Comparison of ENCODE assay signal across 10 mouse cellular contexts in the genomic region with DNA sequence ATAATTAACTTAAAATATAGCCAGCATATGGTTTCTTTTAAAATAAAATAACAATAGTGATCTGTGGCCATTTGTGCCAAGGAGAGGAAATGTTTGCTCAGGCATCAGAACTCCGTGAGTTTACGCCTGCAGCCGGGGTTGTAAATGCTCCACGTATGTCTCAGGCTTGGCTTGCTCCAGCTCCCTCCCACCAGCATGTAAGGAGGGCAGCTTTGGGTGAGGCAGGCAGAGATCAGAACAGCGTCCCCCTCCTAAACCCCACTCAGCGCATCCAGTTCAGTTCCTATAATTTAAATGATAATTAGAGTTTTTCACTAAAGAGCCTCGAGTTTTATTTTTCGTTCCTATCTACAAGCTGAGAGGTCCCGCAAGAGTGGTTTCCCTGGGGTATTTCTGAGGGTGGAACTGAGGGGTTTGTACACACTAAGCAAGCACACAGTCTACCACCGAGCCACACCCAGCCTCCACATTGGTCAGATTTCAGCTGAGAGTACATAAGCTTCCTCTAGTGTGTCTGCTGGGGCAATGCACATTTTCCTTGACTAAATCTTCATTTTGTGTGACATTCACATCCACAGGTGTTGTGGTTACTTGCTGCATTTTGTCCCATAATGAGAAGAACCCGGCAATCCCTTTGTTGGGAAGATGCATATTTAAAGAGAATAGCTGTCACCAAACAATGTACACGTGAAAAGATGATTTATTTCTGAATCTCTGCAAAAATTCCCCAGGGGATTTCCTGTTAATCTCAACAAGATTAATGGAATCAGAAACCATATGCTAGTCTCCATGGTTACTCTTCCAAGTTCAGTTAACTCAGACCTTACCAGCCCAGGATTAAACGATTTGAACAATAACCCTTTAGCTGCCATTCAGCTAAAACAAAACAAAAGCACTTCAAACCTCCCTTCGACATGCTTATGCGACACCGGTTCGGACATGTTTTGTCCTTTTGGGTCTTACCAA.
DNase-seq lines count a peak whose midpoint lies in the region; ATAC-seq and TF ChIP-seq lines count a peak whose summit lies in the region.
"Had no signal": no experiment of that assay in that cellular context is flagged by ENCODE, and none has a peak within 500 bp of the region (broad histone marks: within the 10 kb centered on the region; RNA-seq: fewer than 3 reads in every experiment).

No protein-coding gene starts in this region.

- H3K9me3 ChIP-seq in forebrain, embryonic 13.5 days (replicated peaks), result no peaks in the 10 kb centered on the region
- no peaks in the 10 kb centered on the region for H3K9me3 ChIP-seq in hindbrain, embryonic 16.5 days (ENCODE audit: control insufficient read depth, low read length)
- H3K9me3 ChIP-seq in midbrain, postnatal 0 days (ENCODE audit: low read length), result no peaks in the 10 kb centered on the region
- no peaks in the 10 kb centered on the region for H3K9me3 ChIP-seq in stomach, postnatal 0 days (ENCODE audit: control insufficient read depth, low read length)

- peak overlapping the region; percentile 57; the same call in 1 of the 2 replicates for H3K27ac ChIP-seq in forebrain, embryonic 13.5 days
- H3K27ac ChIP-seq in hindbrain, embryonic 16.5 days (ENCODE audit: low read depth, low read length), result peak overlapping the region; percentile 57
- peak overlapping the region; percentile 73 for H3K27ac ChIP-seq in midbrain, postnatal 0 days (ENCODE audit: low read depth, low read length)
- no peak overlapping the region for H3K27ac ChIP-seq in stomach, postnatal 0 days (replicated peaks)

- TF ChIP-seq EP300 in stomach, postnatal 0 days (optimal IDR thresholded peaks at IDR 0.05), result no peak

- H3K4me1 ChIP-seq in forebrain, embryonic 13.5 days, result peaks cover 14% of the 10 kb centered on the region
- H3K4me1 ChIP-seq in hindbrain, embryonic 16.5 days (ENCODE audit: control insufficient read depth, insufficient read depth, low read depth, low read length), result peaks cover 19% of the 10 kb centered on the region
- no peaks in the 10 kb centered on the region for H3K4me1 ChIP-seq in midbrain, postnatal 0 days (ENCODE audit: insufficient read depth, low read length)
- no peaks in the 10 kb centered on the region for H3K4me1 ChIP-seq in stomach, postnatal 0 days (replicated peaks; ENCODE audit: control insufficient read depth, insufficient read depth)

- no peak overlapping the region for H3K9ac ChIP-seq in forebrain, embryonic 13.5 days
- H3K9ac ChIP-seq in hindbrain, embryonic 16.5 days (ENCODE audit: low read depth, low read length), result no peak overlapping the region
- 0 out of 2 replicates have a peak overlapping the region, but pooled peaks have one; percentile 13 for H3K9ac ChIP-seq in midbrain, postnatal 0 days (replicated peaks; ENCODE audit: low read length, poor library complexity, severe bottlenecking)
- no peak overlapping the region for H3K9ac ChIP-seq in stomach, postnatal 0 days (ENCODE audit: low read length)

- no peaks in the 10 kb centered on the region for H3K36me3 ChIP-seq in forebrain, embryonic 13.5 days (ENCODE audit: poor library complexity, severe bottlenecking)
- no peaks in the 10 kb centered on the region for H3K36me3 ChIP-seq in hindbrain, embryonic 16.5 days (ENCODE audit: control insufficient read depth, insufficient read depth, low read length)
- H3K36me3 ChIP-seq in midbrain, postnatal 0 days (ENCODE audit: insufficient read depth, low read length), result no peaks in the 10 kb centered on the region
- H3K36me3 ChIP-seq in stomach, postnatal 0 days (ENCODE audit: control insufficient read depth, insufficient read depth, low read length), result no peaks in the 10 kb centered on the region

- WGBS in forebrain, embryonic 13.5 days, result 42% methylated on average over 17 of the region's 17 CpGs
- WGBS in hindbrain, embryonic 16.5 days, result 30% methylated on average over 17 of the region's 17 CpGs
- WGBS in midbrain, postnatal 0 days, result 16% methylated on average over 17 of the region's 17 CpGs
- WGBS in stomach, postnatal 0 days, result 39% methylated on average over 17 of the region's 17 CpGs

- H3K4me2 ChIP-seq in forebrain, embryonic 13.5 days, result no peak overlapping the region; the same call in 1 of the 2 replicates
- peak overlapping the region; percentile 11 for H3K4me2 ChIP-seq in hindbrain, embryonic 16.5 days (ENCODE audit: low read length)
- H3K4me2 ChIP-seq in midbrain, postnatal 0 days (ENCODE audit: low read depth, low read length, poor library complexity, severe bottlenecking), result peak overlapping the region; percentile 36
- no peak overlapping the region for H3K4me2 ChIP-seq in stomach, postnatal 0 days (replicated peaks; ENCODE audit: low read depth)

- H3K4me3 ChIP-seq in forebrain, embryonic 13.5 days, result no peak overlapping the region
- H3K4me3 ChIP-seq in hindbrain, embryonic 16.5 days (ENCODE audit: low read length), result no peak overlapping the region
- H3K4me3 ChIP-seq in midbrain, postnatal 0 days (ENCODE audit: low read depth, low read length), result no peak overlapping the region
- no peak overlapping the region for H3K4me3 ChIP-seq in stomach, postnatal 0 days (ENCODE audit: low read depth, low read length)

- no peaks in the 10 kb centered on the region for H3K27me3 ChIP-seq in forebrain, embryonic 13.5 days
- H3K27me3 ChIP-seq in hindbrain, embryonic 16.5 days (replicated peaks; ENCODE audit: control insufficient read depth, insufficient read depth, low read length), result no peaks in the 10 kb centered on the region
- no peaks in the 10 kb centered on the region for H3K27me3 ChIP-seq in midbrain, postnatal 0 days (ENCODE audit: insufficient read depth, low read length)
- no peaks in the 10 kb centered on the region for H3K27me3 ChIP-seq in stomach, postnatal 0 days (ENCODE audit: control insufficient read depth, insufficient read depth, low read length)

- peak; percentile 55; the same call in 1 of the 2 replicates for ATAC-seq in forebrain, embryonic 13.5 days
- ATAC-seq in hindbrain, embryonic 16.5 days, result peak; percentile 79
- ATAC-seq in midbrain, postnatal 0 days (ENCODE audit: low FRiP score), result peak; percentile 73
- ATAC-seq in stomach, postnatal 0 days (ENCODE audit: low FRiP score, low TSS enrichment), result no peak

- TF ChIP-seq CTCF in midbrain, postnatal 0 days (IDR thresholded peaks at IDR 0.05), result no peak
- TF ChIP-seq CTCF in stomach, postnatal 0 days (IDR thresholded peaks at IDR 0.05; ENCODE audit: low read depth), result no peak

- peak; percentile 22 for DNase-seq in embryo, embryonic 11.5 days (ENCODE audit: low read depth, low spot score)
- peak; percentile 57 for DNase-seq in midbrain, postnatal 0 days (ENCODE audit: low spot score)
- no peak for DNase-seq in stomach, postnatal 0 days (ENCODE audit: low spot score)
- DNase-seq in natural killer cell, adult 2 months (ENCODE audit: low spot score in 2 of 2), result no peak
- no peak for DNase-seq in right cerebral cortex, postnatal 25 days
- DNase-seq: adrenal gland, postnatal 14 days; cerebellum, adult 18-20 months; kidney, adult 11 months had no signal

Comparison
In these comparisons a context has a peak if more than half of its experiments do, and no peak if none do; other contexts are left out.
1. DNase-seq: peak in embryo, embryonic 11.5 days (single experiment) and midbrain, postnatal 0 days (single experiment); none in stomach, postnatal 0 days (single experiment), natural killer cell, adult 2 months (0 of 2) and right cerebral cortex, postnatal 25 days (single experiment).
2. H3K4me2 ChIP-seq: peak in hindbrain, embryonic 16.5 days (single experiment) and midbrain, postnatal 0 days (single experiment); none in forebrain, embryonic 13.5 days (single experiment) and stomach, postnatal 0 days (single experiment).